Mouse (Mus musculus) skeletal muscle tissue, adult 2 months (tissue): Measurements from ENCODE around the gene Zdhhc17.

Experiments
- DNase-seq: peaks from one replicate; pipeline ENCODE4 v3.0.0-alpha.2; 2012; ENCODE audit warnings: low read depth, low spot score

Zdhhc17 gene

DNA sequence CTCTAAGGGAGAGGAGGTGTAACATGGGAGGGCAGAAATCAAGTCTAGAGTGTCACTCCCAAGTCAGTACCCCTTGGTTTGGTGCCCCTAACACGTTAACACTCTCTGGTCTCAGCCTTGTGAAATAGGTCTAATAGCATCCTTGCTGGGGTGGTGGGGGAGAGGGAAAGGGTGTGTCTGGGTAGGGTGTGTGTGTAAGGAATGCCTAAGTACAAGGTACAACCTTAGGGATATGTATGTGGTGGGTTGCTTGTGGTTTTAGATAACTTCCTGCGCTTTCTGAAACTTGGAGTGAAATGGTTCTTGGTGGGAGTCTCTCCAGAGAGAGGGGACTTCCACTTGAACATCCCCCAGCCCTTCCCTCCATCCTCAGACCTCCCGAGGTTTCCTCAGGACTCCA is 88.0 kb downstream of the Zdhhc17 start:
- no peak for DNase-seq

GRCm38 (mm10) chr10:110920368-110920950 is 89.5 kb downstream of the Zdhhc17 start:
- no peak for DNase-seq

- peak; percentile 86 for DNase-seq
Observed at GRCm38 (mm10) chr10:110919531-110920343, 90.2 kb downstream of the Zdhhc17 start, which contains the start of gene Csrp2. Gene Csrp2 (plus strand): TSS chr10:110919789.

GRCm38 (mm10) chr10:110918414-110919391 is 91.2 kb downstream of the Zdhhc17 start:
- no peak for DNase-seq

DNA sequence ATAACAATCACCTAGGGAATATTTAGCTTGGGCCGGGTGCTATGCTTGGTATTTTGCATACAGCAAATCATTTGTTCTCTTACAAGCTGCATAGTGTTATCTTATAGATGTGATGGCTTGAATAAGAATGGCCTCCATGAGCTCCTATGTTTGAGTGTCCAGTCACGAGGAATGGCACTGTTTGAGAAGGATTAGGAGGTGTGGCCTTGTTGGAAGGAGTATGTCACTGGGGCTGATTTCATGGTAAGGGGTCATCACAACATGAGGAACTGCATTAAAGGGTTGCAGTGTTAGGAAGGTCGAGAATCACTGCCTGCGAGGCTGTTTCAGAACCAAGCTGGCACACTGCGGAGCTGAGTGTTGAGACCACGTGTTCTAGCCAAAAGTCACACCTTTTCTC is 92.4 kb downstream of the Zdhhc17 start:
- no peak for DNase-seq

- no peak for DNase-seq
Observed at GRCm38 (mm10) chr10:110916666-110917344, 93.1 kb downstream of the Zdhhc17 start.

- no peak for DNase-seq
Observed at GRCm38 (mm10) chr10:110903862-110904261, 106.1 kb downstream of the Zdhhc17 start.

GRCm38 (mm10) chr10:110899744-110900501 is 110.0 kb downstream of the Zdhhc17 start:
- DNase-seq = peak; percentile 45
